Mouse (Mus musculus): ENCODE results near the gene Mnd1. TPM values are rescaled to one million over a fixed set of nuclear protein-coding genes. Genes with fewer than 3 reads are reported as not detected.

The Mnd1 gene
- polyA plus RNA-seq, 1 experiment from 2014 or later = 11.5 TPM

GRCm38 (mm10) chr3:84086921-84087320 is 68.7 kb downstream of the Mnd1 start:
- WGBS = 87% methylated on average over 2 of the region's 2 CpGs
- Histone ChIP-seq H3K36me3 (no peaks in the 10 kb centered on the region), H3K9ac (no peak overlapping the region), H3K4me3 (no peak overlapping the region), H3K9me3 (replicated peaks) (no peaks in the 10 kb centered on the region), H3K27me3 (no peaks in the 10 kb centered on the region), H3K27ac (no peak overlapping the region), H3K4me2 (no peak overlapping the region), H3K4me1 (replicated peaks) (peaks cover 4% of the 10 kb centered on the region)
- no peak for ATAC-seq (replicated peaks; ENCODE audit: insufficient number of reproducible peaks, insufficient read depth, low FRiP score, low read depth)

- no peaks in the 10 kb centered on the region for H3K27me3 ChIP-seq
- no peak overlapping the region for H3K4me3 ChIP-seq
- H3K27ac ChIP-seq = no peak overlapping the region
- no peaks in the 10 kb centered on the region for H3K36me3 ChIP-seq
- no peak overlapping the region for H3K9ac ChIP-seq
- no peak for ATAC-seq (replicated peaks; ENCODE audit: insufficient number of reproducible peaks, insufficient read depth, low FRiP score, low read depth)
- H3K9me3 ChIP-seq (replicated peaks) = no peaks in the 10 kb centered on the region
- H3K4me1 ChIP-seq (replicated peaks) = peaks cover 4% of the 10 kb centered on the region
- H3K4me2 ChIP-seq = no peak overlapping the region
- WGBS = 86% methylated on average over 7 of the region's 7 CpGs
Measured at GRCm38 (mm10) chr3:84086337-84086736, 69.2 kb downstream of the Mnd1 start.

DNA sequence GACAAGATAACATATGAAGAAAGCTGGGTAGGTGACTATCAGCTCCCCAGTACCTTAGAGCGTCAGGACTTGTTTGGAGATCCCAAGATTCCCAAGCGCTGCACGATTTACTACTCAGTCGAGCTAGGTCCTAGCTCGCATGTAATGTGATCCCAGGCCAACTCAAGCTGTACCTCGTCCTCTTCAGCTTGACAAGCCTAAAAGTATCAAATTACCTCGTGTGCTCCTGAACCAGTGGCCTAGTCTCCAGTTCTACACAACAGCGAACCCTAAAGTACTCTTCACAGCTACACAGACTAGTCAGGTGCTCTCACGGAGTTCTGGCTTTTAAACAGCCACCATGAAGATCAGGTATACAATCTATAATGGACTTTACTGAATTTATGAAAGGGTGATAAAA is 70.2 kb downstream of the Mnd1 start:
- ATAC-seq (replicated peaks; ENCODE audit: insufficient number of reproducible peaks, insufficient read depth, low FRiP score, low read depth) = peak; percentile 58; the same call in 1 of the 2 replicates
- Histone ChIP-seq H3K4me2 (no peak overlapping the region), H3K4me3 (no peak overlapping the region), H3K9me3 (replicated peaks) (no peaks in the 10 kb centered on the region), H3K36me3 (no peaks in the 10 kb centered on the region), H3K27me3 (no peaks in the 10 kb centered on the region), H3K27ac (peak overlapping the region; percentile 37; the same call in 1 of the 2 replicates), H3K4me1 (replicated peaks) (peaks cover 4% of the 10 kb centered on the region), H3K9ac (no peak overlapping the region)
- WGBS = 21% methylated on average over 9 of the region's 9 CpGs

DNA sequence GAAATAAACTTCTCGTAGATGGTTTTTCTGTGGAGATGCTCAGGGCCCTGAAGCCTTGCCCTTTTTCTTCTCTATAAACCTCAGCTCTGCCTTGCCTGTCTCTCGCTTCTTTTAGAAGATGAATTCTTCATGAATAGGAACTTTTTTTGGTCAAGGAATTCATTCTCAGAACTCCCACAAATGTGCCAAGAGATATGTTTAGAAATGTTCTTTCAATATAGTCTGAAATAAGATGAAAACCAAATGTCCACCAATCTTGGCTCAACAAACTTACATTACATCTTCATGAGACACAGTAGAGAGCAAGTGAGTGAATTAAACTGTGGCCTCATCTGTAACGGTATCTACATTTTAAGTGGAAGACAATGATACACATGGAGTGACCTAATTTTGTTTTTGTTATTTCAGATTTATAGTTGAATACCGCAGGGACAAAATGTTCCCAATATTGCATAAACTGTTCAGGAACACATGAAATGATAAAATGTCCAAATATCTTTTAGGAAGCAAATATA is 74.3 kb downstream of the Mnd1 start:
- no peaks in the 10 kb centered on the region for H3K9me3 ChIP-seq (replicated peaks)
- H3K9ac ChIP-seq = no peak overlapping the region
- H3K4me1 ChIP-seq (replicated peaks) = peaks cover 16% of the 10 kb centered on the region
- WGBS = 73% methylated on average over 4 of the region's 4 CpGs
- no peaks in the 10 kb centered on the region for H3K27me3 ChIP-seq
- ATAC-seq (replicated peaks; ENCODE audit: insufficient number of reproducible peaks, insufficient read depth, low FRiP score, low read depth) = no peak
- H3K27ac ChIP-seq = no peak overlapping the region
- H3K36me3 ChIP-seq = no peaks in the 10 kb centered on the region
- H3K4me3 ChIP-seq = no peak overlapping the region
- H3K4me2 ChIP-seq = no peak overlapping the region

DNA sequence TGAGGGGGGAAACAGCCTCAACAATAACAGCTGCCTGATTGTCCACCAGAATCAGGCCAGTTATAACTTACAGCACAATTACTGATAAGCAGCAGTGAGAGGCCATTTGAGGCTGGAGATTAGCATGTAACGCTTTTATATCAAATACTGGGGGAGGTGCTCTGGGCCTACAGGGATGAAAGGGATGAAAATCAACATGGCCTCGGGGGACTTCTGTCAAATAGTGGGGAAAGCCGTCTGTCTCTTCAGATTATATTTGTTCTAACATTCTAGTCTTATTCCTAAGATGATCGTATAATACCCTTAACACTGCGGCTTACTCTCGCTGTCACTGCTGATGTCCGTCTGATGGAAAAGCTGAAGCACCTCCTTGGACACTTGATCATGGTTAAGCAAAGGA is 75.5 kb downstream of the Mnd1 start:
- Histone ChIP-seq H3K9ac (no peak overlapping the region), H3K4me1 (replicated peaks) (peaks cover 15% of the 10 kb centered on the region), H3K27me3 (no peaks in the 10 kb centered on the region), H3K4me3 (no peak overlapping the region), H3K27ac (no peak overlapping the region), H3K9me3 (replicated peaks) (no peaks in the 10 kb centered on the region), H3K4me2 (no peak overlapping the region), H3K36me3 (no peaks in the 10 kb centered on the region)
- WGBS = 72% methylated on average over 7 of the region's 7 CpGs
- no peak for ATAC-seq (replicated peaks; ENCODE audit: insufficient number of reproducible peaks, insufficient read depth, low FRiP score, low read depth)

GRCm38 (mm10) chr3:84077505-84077904 is 78.1 kb downstream of the Mnd1 start:
- H3K27ac ChIP-seq = peak overlapping the region; percentile 29
- no peaks in the 10 kb centered on the region for H3K9me3 ChIP-seq (replicated peaks)
- ATAC-seq (replicated peaks; ENCODE audit: insufficient number of reproducible peaks, insufficient read depth, low FRiP score, low read depth) = peak; percentile 72; the same call in 1 of the 2 replicates
- H3K27me3 ChIP-seq = no peaks in the 10 kb centered on the region
- H3K36me3 ChIP-seq = no peaks in the 10 kb centered on the region
- 49% methylated on average over 4 of the region's 4 CpGs for whole genome bisulfite sequencing
- H3K4me3 ChIP-seq = no peak overlapping the region
- no peak overlapping the region for H3K4me2 ChIP-seq
- peaks cover 11% of the 10 kb centered on the region for H3K4me1 ChIP-seq (replicated peaks)
- H3K9ac ChIP-seq = no peak overlapping the region

GRCm38 (mm10) chr3:84076543-84077332 is 78.8 kb downstream of the Mnd1 start:
- no peak for ATAC-seq (replicated peaks; ENCODE audit: insufficient number of reproducible peaks, insufficient read depth, low FRiP score, low read depth)
- H3K9me3 ChIP-seq (replicated peaks) = no peaks in the 10 kb centered on the region

GRCm38 (mm10) chr3:84075516-84075915 is 80.1 kb downstream of the Mnd1 start:
- Histone ChIP-seq H3K9ac (no peak overlapping the region), H3K4me3 (no peak overlapping the region), H3K36me3 (no peaks in the 10 kb centered on the region), H3K9me3 (replicated peaks) (no peaks in the 10 kb centered on the region), H3K27me3 (no peaks in the 10 kb centered on the region), H3K27ac (no peak overlapping the region), H3K4me1 (replicated peaks) (peaks cover 11% of the 10 kb centered on the region), H3K4me2 (no peak overlapping the region)
- no peak for ATAC-seq (replicated peaks; ENCODE audit: insufficient number of reproducible peaks, insufficient read depth, low FRiP score, low read depth)
- WGBS = 55% methylated on average over 4 of the region's 4 CpGs

More at GRCm38 (mm10) chr3:84076543-84077332, 78.8 kb downstream of the Mnd1 start:
- no peaks in the 10 kb centered on the region for H3K27me3 ChIP-seq
- peaks cover 11% of the 10 kb centered on the region for H3K4me1 ChIP-seq (replicated peaks)
- H3K4me2 ChIP-seq = no peak overlapping the region
- WGBS = 72% methylated on average over 13 of the region's 13 CpGs
- H3K27ac ChIP-seq = 0 out of 2 replicates have a peak overlapping the region, but pooled peaks have one; percentile 29
- H3K9ac ChIP-seq = no peak overlapping the region
- no peaks in the 10 kb centered on the region for H3K36me3 ChIP-seq
- no peak overlapping the region for H3K4me3 ChIP-seq

DNA sequence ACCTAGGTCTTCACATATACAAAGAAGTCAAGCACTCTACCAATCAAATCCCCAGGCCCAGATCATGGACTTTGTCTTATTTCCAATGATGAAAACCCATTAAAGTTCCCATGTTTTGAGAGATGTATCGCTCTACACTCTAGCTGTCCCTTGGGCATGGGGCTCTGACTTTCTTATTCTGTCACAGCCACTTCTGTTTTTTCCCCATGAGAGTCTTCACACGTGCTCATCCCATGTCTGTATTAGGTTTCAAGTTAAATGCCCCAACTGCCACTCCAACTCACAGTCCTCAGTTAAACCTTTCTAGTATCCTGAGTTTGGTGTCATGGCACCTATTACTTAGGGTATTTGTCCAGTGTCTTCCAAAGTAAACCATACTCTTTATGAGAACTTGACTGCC is 80.8 kb downstream of the Mnd1 start:
- Histone ChIP-seq H3K4me3 (no peak overlapping the region), H3K9ac (no peak overlapping the region), H3K36me3 (no peaks in the 10 kb centered on the region), H3K27me3 (no peaks in the 10 kb centered on the region), H3K4me1 (replicated peaks) (peaks cover 11% of the 10 kb centered on the region), H3K4me2 (no peak overlapping the region), H3K27ac (no peak overlapping the region), H3K9me3 (replicated peaks) (no peaks in the 10 kb centered on the region)
- no peak for ATAC-seq (replicated peaks; ENCODE audit: insufficient number of reproducible peaks, insufficient read depth, low FRiP score, low read depth)
- WGBS = 77% methylated on average over 2 of the region's 2 CpGs

DNA sequence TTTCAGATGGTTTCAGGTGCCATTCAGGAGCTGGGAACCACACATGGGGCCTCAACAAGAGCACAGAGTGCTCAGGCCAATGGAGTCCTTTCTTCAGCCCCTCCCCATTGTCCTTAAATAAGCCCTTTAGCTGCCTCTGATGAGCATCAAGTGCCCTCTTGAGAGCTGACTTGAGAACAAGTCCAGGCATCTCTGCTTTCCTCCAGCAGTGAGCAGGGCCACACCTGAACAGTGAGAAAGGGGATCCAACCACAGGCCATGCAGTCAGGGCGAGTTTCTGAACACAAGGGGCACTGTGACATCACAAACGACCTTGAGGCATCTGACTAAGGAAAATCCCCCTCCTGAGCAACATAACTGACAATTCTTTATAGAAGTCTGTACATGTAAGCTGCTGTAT is 83.9 kb downstream of the Mnd1 start:
- WGBS = 6% methylated on average over 2 of the region's 2 CpGs
- Histone ChIP-seq H3K9ac (no peak overlapping the region), H3K4me3 (no peak overlapping the region), H3K9me3 (replicated peaks) (no peaks in the 10 kb centered on the region), H3K27me3 (no peaks in the 10 kb centered on the region), H3K27ac (no peak overlapping the region), H3K36me3 (no peaks in the 10 kb centered on the region), H3K4me2 (no peak overlapping the region), H3K4me1 (replicated peaks) (no peaks in the 10 kb centered on the region; the same call in 1 of the 2 replicates)
- no peak for ATAC-seq (replicated peaks; ENCODE audit: insufficient number of reproducible peaks, insufficient read depth, low FRiP score, low read depth)

- Histone ChIP-seq H3K36me3 (no peaks in the 10 kb centered on the region), H3K9ac (no peak overlapping the region), H3K9me3 (replicated peaks) (no peaks in the 10 kb centered on the region), H3K4me3 (no peak overlapping the region), H3K4me2 (no peak overlapping the region), H3K27ac (no peak overlapping the region), H3K4me1 (replicated peaks) (no peaks in the 10 kb centered on the region), H3K27me3 (no peaks in the 10 kb centered on the region)
- ATAC-seq (replicated peaks; ENCODE audit: insufficient number of reproducible peaks, insufficient read depth, low FRiP score, low read depth) = no peak
- 80% methylated on average over 8 of the region's 8 CpGs for WGBS
Measured at GRCm38 (mm10) chr3:84070811-84071210, 84.8 kb downstream of the Mnd1 start.
